Mouse (Mus musculus) stomach, embryonic 14.5 days (tissue): Measurements from ENCODE around the gene Kank2. TPM values are rescaled to one million over a fixed set of nuclear protein-coding genes. Genes with fewer than 3 reads are reported as not detected.

ENCODE experiments used
- ATAC-seq: fragments of 200-750 bp; cut with Nextera tagmentation; 2 replicates; pipeline ENCODE4 v1.8.0; 2017; ENCODE audit warnings: low read depth, moderate TSS enrichment; ENCODE audit not compliant: insufficient number of reproducible peaks, insufficient read depth, low FRiP score
- H3K27ac ChIP-seq: fragments of 300-500 bp; sonication (generic); 2 replicates; pipeline ENCODE4 v1.5.1; 2014; ENCODE audit warnings: mild to moderate bottlenecking, low read length, moderate library complexity, mixed read lengths
- H3K27me3 ChIP-seq: fragments of 300-500 bp; sonication (generic); 2 replicates; pipeline ENCODE4 v1.6.1; 2014; ENCODE audit warnings: low read length, control low read depth, mixed read lengths; ENCODE audit not compliant: control insufficient read depth, insufficient read depth
- H3K36me3 ChIP-seq: fragments of 300-500 bp; sonication (generic); 2 replicates; pipeline ENCODE4 v1.6.1; 2014; ENCODE audit warnings: mild to moderate bottlenecking, control low read depth, low read length, moderate library complexity, mixed read lengths; ENCODE audit not compliant: control insufficient read depth, insufficient read depth
- H3K4me1 ChIP-seq: fragments of 300-500 bp; sonication (generic); 2 replicates; pipeline ENCODE4 v1.6.1; 2014; ENCODE audit warnings: low read length, control low read depth, mixed read lengths; ENCODE audit not compliant: control insufficient read depth, insufficient read depth
- H3K4me2 ChIP-seq: fragments of 300-500 bp; sonication (generic); replicated peaks from 2 replicates; pipeline ENCODE4 v1.6.1; 2014; ENCODE audit warnings: low read depth, low read length, control low read depth
- H3K4me3 ChIP-seq: fragments of 300-500 bp; sonication (generic); 2 replicates; pipeline ENCODE4 v1.5.1; 2014; ENCODE audit warnings: low read depth, low read length, control low read depth
- H3K9ac ChIP-seq: fragments of 300-500 bp; sonication (generic); replicated peaks from 2 replicates; pipeline ENCODE4 v1.6.1; 2014; ENCODE audit warnings: low read depth, mild to moderate bottlenecking, control low read depth, low read length, moderate library complexity, mixed read lengths
- H3K9me3 ChIP-seq: fragments of 300-500 bp; sonication (generic); 2 replicates; pipeline ENCODE4 v1.6.1; 2016; ENCODE audit warnings: low read depth, low read length, control low read depth; ENCODE audit not compliant: control insufficient read depth
- WGBS: fragments of 180-500 bp; shearing (Covaris S2); extraction: QIAGEN DNeasy Blood & Tissue Kit; methylation state at CpG from one replicate; pipeline ENCODE4 v1.1.7; 2014; 5-methylcytosine and 5-hydroxymethylcytosine counted together
- polyA plus RNA-seq: library from polyadenylated mRNA; unstranded; fragments of >200 nt; fragmentation: Nextera tagmentation; extraction: Ambion mirVana; gene quantifications from 2 replicates; pipeline ENCODE4 v1.2.1, GENCODE M21; 2014

The Kank2 gene
- polyA plus RNA-seq, 1 experiment from 2014 or later: 10.3 TPM

DNA sequence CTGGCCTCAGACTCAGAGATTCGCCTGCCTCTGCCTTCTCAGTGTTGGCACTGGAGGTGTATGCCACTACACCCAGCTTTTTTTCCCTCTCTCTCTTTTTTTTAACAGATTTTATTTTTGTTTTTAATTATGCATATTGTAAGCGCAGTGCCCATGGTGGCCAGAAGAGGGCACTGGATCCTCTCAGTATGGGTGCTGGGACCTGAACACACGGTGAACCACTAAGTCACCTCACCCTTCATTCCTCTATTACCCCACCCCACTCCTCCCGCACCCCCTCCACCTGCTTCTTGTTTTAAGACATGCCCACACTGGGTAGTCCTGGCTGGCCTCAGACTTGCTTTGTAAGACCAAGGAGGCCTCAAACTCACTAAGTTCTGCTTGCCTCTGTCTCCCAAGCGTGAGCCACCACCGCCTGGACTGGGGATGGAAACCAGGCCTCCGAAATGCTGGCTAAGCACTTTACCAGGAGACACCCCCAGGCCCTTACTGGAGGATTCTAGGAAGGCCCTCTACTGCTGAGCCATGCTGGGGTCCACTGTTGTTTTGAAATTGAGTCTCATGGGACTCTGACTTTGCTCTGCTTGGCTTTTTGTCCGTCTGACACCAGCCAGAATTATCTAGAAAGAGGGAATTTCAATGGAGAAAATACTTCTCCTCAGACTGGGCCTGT is 41.7 kb upstream of the Kank2 start:
- no peak overlapping the region for H3K27ac ChIP-seq

DNA sequence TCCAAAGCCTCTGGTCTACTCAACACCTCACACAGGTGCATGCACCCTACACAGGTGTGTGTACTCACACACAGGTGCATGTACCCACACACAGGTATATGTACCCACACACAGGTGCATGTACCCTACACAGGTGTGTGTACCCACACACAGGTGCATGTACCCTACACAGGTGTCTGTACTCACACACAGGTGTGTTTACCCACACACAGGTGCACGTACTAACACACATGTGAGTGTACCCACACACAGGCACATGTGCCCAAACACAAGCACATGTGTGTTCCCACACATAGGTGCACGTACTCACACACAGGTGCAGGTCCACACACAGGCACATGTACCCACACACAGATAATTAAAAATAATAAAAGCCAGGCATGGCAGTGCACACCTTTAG is 39.1 kb upstream of the Kank2 start:
- no peak for ATAC-seq
- H3K4me2 ChIP-seq: no peak overlapping the region
- no peak overlapping the region for H3K9ac ChIP-seq
- H3K9me3 ChIP-seq: no peaks in the 10 kb centered on the region
- peaks cover 38% of the 10 kb centered on the region for H3K36me3 ChIP-seq
- no peak overlapping the region for H3K27ac ChIP-seq
- H3K4me1 ChIP-seq: peaks cover 4% of the 10 kb centered on the region; the same call in 1 of the 2 replicates
- no peaks in the 10 kb centered on the region for H3K27me3 ChIP-seq
- WGBS: 90% methylated on average over 2 of the region's 2 CpGs
- H3K4me3 ChIP-seq: no peak overlapping the region

More for the DNA sequence above, 41.7 kb upstream of the Kank2 start:
- Histone ChIP-seq H3K9me3 (no peaks in the 10 kb centered on the region), H3K4me1 (peaks cover 4% of the 10 kb centered on the region; the same call in 1 of the 2 replicates), H3K27me3 (no peaks in the 10 kb centered on the region), H3K36me3 (peaks cover 43% of the 10 kb centered on the region), H3K4me2 (no peak overlapping the region), H3K9ac (no peak overlapping the region), H3K4me3 (no peak overlapping the region)
- WGBS: 58% methylated on average over 8 of the region's 8 CpGs
- ATAC-seq: no peak

DNA sequence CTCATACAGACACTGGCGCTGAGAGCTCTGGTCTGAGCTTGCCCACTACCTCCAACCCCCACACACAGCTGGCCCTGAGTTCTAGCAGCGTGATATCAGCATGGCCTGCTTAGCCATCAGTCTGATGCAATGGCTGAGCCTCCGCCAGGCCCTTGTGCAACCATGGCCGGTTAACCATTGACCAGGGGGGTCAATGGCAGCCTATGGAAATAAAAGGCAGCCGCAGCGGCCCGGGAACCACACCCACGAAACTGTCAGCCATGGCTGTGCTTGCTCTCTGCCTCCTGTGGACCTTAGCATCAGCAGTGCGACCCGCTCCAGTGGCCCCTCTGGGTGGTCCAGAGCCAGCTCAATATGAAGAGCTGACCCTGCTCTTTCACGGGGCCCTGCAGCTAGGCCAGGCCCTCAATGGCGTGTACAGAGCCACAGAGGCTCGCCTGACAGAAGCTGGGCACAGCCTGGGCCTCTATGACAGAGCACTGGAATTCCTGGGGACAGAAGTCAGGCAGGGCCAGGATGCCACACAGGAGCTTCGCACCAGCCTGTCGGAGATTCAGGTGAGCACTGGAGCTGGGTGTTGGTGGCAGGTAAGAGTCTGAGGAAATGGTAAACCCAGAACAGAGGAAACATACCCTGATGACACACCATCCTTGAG is 36.8 kb upstream of the Kank2 start, which contains the start of gene Angptl8:
Gene Angptl8 (plus strand): TSS at position 253 of the 655 bp plus-strand sequence.
- H3K4me1 ChIP-seq: no peaks in the 10 kb centered on the region
- peak; percentile 54 for ATAC-seq
- 68% methylated on average over 15 of the region's 15 CpGs for WGBS
- H3K9ac ChIP-seq: no peak within 1 kb of the TSS
- H3K9me3 ChIP-seq: no peaks in the 10 kb centered on the region
- no peaks in the 10 kb centered on the region for H3K27me3 ChIP-seq
- peaks cover 41% of the 10 kb centered on the region for H3K36me3 ChIP-seq
- no peak within 1 kb of the TSS for H3K27ac ChIP-seq
- H3K4me2 ChIP-seq: no peak within 1 kb of the TSS
- no peak within 1 kb of the TSS for H3K4me3 ChIP-seq

DNA sequence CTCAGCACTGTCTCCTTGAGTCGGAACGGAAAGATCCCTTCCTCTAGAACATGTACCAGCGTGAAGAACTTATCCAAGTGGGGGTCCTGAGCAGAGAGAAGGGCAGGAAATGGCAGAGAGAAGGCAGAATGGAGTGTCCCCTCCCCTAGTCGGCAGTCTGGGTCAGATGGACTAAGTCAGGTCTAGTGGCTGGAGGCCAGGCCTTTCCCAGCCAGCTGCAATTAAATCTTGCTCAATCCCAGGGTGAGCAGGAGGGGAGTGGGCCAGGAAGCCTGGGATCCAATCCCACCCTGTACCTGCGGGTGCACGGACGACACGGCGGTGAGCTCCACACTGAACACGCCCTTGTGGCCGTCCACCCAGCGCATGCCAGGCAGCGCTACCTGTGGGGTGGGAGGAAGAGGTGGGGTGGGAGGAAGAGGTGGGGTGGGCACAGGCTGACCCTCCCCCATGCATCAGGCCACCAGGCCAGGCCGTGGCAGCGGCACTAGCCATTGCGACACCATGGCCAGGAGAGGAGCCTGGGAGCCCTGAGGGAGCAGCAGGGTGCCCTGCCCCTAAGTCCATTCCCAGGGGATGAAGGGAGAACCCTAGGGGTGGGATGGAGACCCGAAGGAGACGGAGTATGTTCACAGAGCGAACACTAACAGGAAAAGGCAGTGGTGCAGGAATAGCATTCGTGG is 33.2 kb upstream of the Kank2 start:
- H3K4me1 ChIP-seq: no peaks in the 10 kb centered on the region
- peaks cover 26% of the 10 kb centered on the region for H3K36me3 ChIP-seq
- no peaks in the 10 kb centered on the region for H3K27me3 ChIP-seq
- no peak overlapping the region for H3K9ac ChIP-seq
- WGBS: 90% methylated on average over 20 of the region's 20 CpGs
- no peak overlapping the region for H3K4me3 ChIP-seq
- H3K9me3 ChIP-seq: no peaks in the 10 kb centered on the region
- H3K4me2 ChIP-seq: no peak overlapping the region
- no peak for ATAC-seq
- H3K27ac ChIP-seq: no peak overlapping the region

DNA sequence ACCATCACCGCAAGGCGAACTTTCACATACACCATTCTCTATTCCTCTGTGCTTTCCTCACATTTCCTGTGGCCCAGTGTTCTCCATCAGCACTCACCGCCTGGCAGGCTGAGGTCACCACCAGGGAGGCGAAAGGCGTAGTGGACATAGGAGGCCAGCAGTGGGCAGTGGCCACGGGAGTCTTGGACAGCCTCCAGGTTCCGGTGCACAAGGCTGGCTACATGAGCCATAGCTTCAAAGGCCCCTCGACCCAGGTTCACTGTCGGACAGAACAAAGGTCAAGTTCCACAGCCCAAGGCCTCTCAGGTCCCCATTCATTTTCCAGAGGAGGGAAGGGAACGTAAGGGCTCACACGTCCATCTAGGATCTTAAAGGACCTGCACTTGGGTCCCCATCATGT is 32.4 kb upstream of the Kank2 start:
- H3K4me2 ChIP-seq: no peak overlapping the region
- H3K4me3 ChIP-seq: no peak overlapping the region
- H3K36me3 ChIP-seq: peaks cover 24% of the 10 kb centered on the region
- H3K27me3 ChIP-seq: no peaks in the 10 kb centered on the region
- no peak overlapping the region for H3K9ac ChIP-seq
- no peaks in the 10 kb centered on the region for H3K4me1 ChIP-seq
- ATAC-seq: no peak
- no peak overlapping the region for H3K27ac ChIP-seq
- 86% methylated on average over 11 of the region's 11 CpGs for WGBS
- H3K9me3 ChIP-seq: no peaks in the 10 kb centered on the region

DNA sequence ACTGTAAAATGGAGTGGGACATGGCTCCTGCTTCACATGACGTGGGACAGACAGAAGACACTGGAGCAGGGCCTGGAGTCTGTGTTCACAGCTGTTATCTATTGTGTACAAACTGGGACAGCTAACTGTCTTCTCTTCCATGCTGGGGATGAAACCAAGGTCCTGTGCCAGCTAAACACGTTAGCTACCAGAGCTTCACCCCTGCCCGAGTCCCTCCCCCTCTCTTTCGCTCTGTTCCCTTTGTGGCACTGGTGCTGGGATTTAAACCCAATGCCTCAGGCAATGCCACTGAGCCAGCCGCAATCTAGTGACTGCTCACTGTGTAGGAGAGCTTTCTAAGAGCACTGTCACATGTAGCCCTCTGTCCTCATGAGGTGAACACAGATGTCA is 31.9 kb upstream of the Kank2 start:
- no peak overlapping the region for H3K27ac ChIP-seq
- ATAC-seq: no peak
- WGBS: 94% methylated on average over 5 of the region's 5 CpGs
- no peaks in the 10 kb centered on the region for H3K9me3 ChIP-seq
- no peak overlapping the region for H3K4me3 ChIP-seq
- H3K4me2 ChIP-seq: no peak overlapping the region
- peaks cover 24% of the 10 kb centered on the region for H3K36me3 ChIP-seq
- H3K4me1 ChIP-seq: no peaks in the 10 kb centered on the region
- H3K9ac ChIP-seq: no peak overlapping the region
- H3K27me3 ChIP-seq: no peaks in the 10 kb centered on the region

DNA sequence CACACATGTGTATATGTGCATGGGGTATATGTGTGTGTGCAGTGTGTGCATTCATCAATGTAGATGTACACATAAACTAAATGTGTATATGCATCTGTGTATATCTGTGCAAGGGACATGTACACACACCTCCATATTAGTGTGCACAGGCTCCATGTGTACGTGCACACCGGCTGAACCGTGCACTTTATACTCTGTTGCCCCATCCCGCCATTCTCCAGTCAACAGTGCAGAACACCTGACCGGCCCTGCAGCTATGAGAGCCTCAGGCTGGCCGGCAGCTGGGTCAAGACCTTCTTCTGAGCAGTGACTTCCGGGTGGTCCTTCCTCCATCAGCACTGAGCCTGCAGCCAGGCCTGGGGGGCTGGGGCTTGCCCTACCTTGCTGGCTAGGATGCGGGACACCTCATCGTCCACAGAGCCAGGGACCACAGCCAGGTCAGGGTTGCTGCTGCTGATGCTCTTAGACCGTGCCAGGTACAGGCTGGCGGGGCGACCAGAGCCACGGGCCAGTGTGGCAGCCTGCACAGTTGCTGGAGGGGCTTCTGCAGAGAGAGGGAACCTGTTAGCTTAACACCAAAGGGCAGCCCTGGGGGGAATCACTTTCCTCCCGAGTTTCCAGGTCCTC is 31.4 kb upstream of the Kank2 start:
- Histone ChIP-seq H3K4me3 (no peak overlapping the region), H3K4me2 (no peak overlapping the region), H3K4me1 (no peaks in the 10 kb centered on the region), H3K36me3 (peaks cover 24% of the 10 kb centered on the region), H3K27me3 (no peaks in the 10 kb centered on the region), H3K9me3 (no peaks in the 10 kb centered on the region), H3K9ac (no peak overlapping the region), H3K27ac (no peak overlapping the region)
- ATAC-seq: no peak
- WGBS: 84% methylated on average over 14 of the region's 14 CpGs

DNA sequence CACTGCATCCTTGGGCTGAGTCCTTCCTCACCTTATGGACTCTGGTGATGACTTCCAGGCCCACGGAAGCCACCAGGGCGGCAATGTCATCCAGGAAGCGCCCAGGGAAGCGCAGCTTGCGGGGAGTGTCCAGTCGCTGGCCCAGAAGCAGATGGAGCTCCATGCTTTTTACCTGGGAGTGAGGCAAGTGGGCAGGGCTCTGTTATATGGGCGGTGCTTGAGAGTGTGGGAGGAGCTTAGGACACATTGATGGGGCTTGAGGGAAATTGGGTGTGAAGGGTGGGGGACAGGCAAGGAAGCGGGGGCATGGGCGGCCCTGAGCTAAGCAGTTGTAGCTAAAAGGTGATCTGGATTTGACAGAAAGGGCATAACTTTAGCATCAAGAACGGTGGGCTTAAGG is 25.8 kb upstream of the Kank2 start:
- no peak overlapping the region for H3K4me2 ChIP-seq
- H3K36me3 ChIP-seq: peaks cover 20% of the 10 kb centered on the region
- H3K4me3 ChIP-seq: no peak overlapping the region
- no peak for ATAC-seq
- H3K9me3 ChIP-seq: no peaks in the 10 kb centered on the region
- H3K27ac ChIP-seq: no peak overlapping the region
- no peaks in the 10 kb centered on the region for H3K27me3 ChIP-seq
- WGBS: 61% methylated on average over 10 of the region's 10 CpGs
- H3K4me1 ChIP-seq: no peaks in the 10 kb centered on the region
- H3K9ac ChIP-seq: no peak overlapping the region
